Mouse (Mus musculus) adrenal gland, adult 18-20 months (tissue): Measurements from ENCODE around the gene Fam151a. TPM values are rescaled to one million over a fixed set of nuclear protein-coding genes. Genes with fewer than 3 reads are reported as not detected.
"Not testable (repeated sequence)": the region's sequence is repeated elsewhere in the genome, so short reads cannot be mapped to it uniquely, and the experiment has no call there.

Experiments used
- DNase-seq, 2 experiments: peaks; one replicate each; pipeline ENCODE4 v3.0.0; 2021 to 2022; ENCODE audit warnings: low spot score in 2 of 2
- total RNA-seq, 2 experiments: library from RNA; stranded (reverse); gene quantifications; 1 replicate in 1 of 2; 2 replicates in 1 of 2; pipeline ENCODE4 v1.2.3; 2021

The Fam151a gene
- total RNA-seq, 2 experiments from 2014 or later: 0.20 to 0.26 TPM

GRCm38 (mm10) chr4:106775767-106776166 lies 42.1 kb downstream of the Fam151a start:
- DNase-seq: not testable (repeated sequence)

GRCm38 (mm10) chr4:106776998-106777397 lies 43.3 kb downstream of the Fam151a start:
- DNase-seq: no peak

- peak; percentile 86 to 87 for DNase-seq
Measured at GRCm38 (mm10) chr4:106778116-106778788, 44.6 kb downstream of the Fam151a start.

GRCm38 (mm10) chr4:106780045-106780444 lies 46.4 kb downstream of the Fam151a start:
- no peak for DNase-seq

- DNase-seq: no peak
Measured at GRCm38 (mm10) chr4:106783137-106783536, 49.4 kb downstream of the Fam151a start.

- DNase-seq: no peak
Measured at GRCm38 (mm10) chr4:106784806-106785205, 51.1 kb downstream of the Fam151a start.

GRCm38 (mm10) chr4:106785345-106785744 lies 51.7 kb downstream of the Fam151a start:
- no peak for DNase-seq

- DNase-seq: no peak
Measured at GRCm38 (mm10) chr4:106785753-106786540, 52.3 kb downstream of the Fam151a start.

GRCm38 (mm10) chr4:106787830-106788229 lies 54.1 kb downstream of the Fam151a start:
- no peak for DNase-seq

GRCm38 (mm10) chr4:106788627-106789026 lies 54.9 kb downstream of the Fam151a start:
- DNase-seq: no peak

GRCm38 (mm10) chr4:106789705-106790104 lies 56.0 kb downstream of the Fam151a start:
- no peak for DNase-seq

- not testable (repeated sequence) for DNase-seq
Measured at GRCm38 (mm10) chr4:106790218-106790617, 56.5 kb downstream of the Fam151a start.

GRCm38 (mm10) chr4:106790938-106791337 lies 57.2 kb downstream of the Fam151a start:
- DNase-seq: no peak

GRCm38 (mm10) chr4:106792276-106792675 lies 58.6 kb downstream of the Fam151a start:
- DNase-seq: no peak

- DNase-seq: not testable (repeated sequence)
Measured at GRCm38 (mm10) chr4:106793826-106794225, 60.1 kb downstream of the Fam151a start.

- no peak for DNase-seq
Measured at GRCm38 (mm10) chr4:106794247-106794646, 60.6 kb downstream of the Fam151a start.

- DNase-seq: no peak
Measured at GRCm38 (mm10) chr4:106795289-106795688, 61.6 kb downstream of the Fam151a start.

Other genes with a start within 250 kb of the Fam151a start
- gene Bsnd, start 241.6 kb upstream of the Fam151a start, total RNA-seq: not detected
- gene Dhcr24, start 172.9 kb upstream of the Fam151a start, total RNA-seq: 100 to 1,000 TPM in 1 of 2 experiments, 10 to 100 TPM in 1; 44.3 to 281 TPM
- gene Lexm, start 116.6 kb upstream of the Fam151a start, total RNA-seq: not detected
- gene Ttc22, start 111.5 kb upstream of the Fam151a start, total RNA-seq: under 1 TPM in 1 of 2 experiments, not detected in 1; 0.10 TPM
- 1 to 10 TPM; 3.2 to 4.9 TPM for gene Pars2, start 82.8 kb upstream of the Fam151a start, total RNA-seq
- gene Ttc4, start 54.9 kb upstream of the Fam151a start, total RNA-seq: 10 to 100 TPM; 21.9 to 22.1 TPM
- 1 to 10 TPM; 1.5 to 1.7 TPM for gene Mroh7, start 3.0 kb upstream of the Fam151a start, total RNA-seq
- gene Acot11, start 71.1 kb downstream of the Fam151a start, total RNA-seq: 100 to 1,000 TPM in 1 of 2 experiments, 10 to 100 TPM in 1; 99.8 to 239 TPM
- 10 to 100 TPM; 70.5 to 75.9 TPM for gene Ssbp3, start 176.8 kb downstream of the Fam151a start, total RNA-seq